In the genomic region with DNA sequence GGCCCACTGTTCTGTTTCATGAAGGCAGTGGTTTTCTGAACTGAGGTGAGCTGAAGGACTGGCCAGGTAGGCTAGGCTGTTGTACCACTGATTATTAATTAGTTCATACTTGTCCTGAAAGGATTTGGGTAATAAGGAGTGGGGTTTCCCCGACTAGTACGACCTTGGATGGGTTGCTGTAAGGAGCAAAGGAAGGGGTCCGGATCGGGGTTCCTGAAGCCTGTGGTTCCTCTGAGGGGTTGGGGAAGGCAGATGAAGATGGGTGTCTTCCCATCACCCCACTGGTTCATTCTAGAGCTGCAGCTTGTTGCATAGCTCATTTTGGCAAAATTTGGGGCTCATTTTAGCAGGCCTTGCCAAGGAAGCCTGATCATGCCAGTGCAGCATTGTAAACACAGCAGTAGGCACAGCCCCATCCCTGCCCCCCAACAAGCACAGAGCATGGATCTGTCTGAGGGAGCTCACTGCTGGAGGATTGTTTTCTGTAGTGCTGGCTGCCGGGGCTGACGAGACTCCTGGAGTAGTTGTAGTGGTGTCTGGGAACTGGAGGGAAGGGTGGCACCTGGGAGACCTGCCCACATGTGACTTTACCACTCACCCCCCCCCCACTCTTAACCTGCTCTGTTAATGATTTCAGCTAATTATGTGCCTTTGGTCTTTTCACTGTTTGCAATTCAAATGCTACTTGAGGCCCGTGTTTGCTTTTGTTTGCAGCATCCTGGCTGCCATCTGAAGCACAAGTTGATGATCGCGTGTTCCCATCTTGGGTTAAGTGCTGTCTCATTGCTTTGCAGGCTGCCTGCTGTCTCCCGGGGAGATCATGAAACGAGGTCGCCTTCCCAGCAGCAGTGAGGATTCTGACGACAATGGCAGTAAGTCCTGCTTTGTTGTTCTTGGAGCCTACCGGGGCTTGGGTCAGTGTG, we compare ENCODE assay signal across 9 mouse cellular contexts. TPM values are rescaled to one million over a fixed set of nuclear protein-coding genes. Genes with fewer than 3 reads are reported as not detected.
DNase-seq lines count a peak whose midpoint lies in the region; ATAC-seq lines count a peak whose summit lies in the region.
"Had no signal": no experiment of that assay in that cellular context is flagged by ENCODE, and none has a peak within 500 bp of the region (broad histone marks: within the 10 kb centered on the region; RNA-seq: fewer than 3 reads in every experiment).

No protein-coding gene starts in this region.

- WGBS in forebrain, embryonic 16.5 days = 23% methylated on average over 14 of the region's 14 CpGs
- WGBS in midbrain, embryonic 16.5 days = 28% methylated on average over 14 of the region's 14 CpGs

- no peaks in the 10 kb centered on the region for H3K36me3 ChIP-seq in forebrain, embryonic 16.5 days (ENCODE audit: control insufficient read depth, insufficient read depth)
- no peaks in the 10 kb centered on the region for H3K36me3 ChIP-seq in midbrain, embryonic 16.5 days (ENCODE audit: control insufficient read depth, insufficient read depth, low read length)

- peak overlapping the region; percentile 4; the same call in 1 of the 2 replicates for H3K4me2 ChIP-seq in forebrain, embryonic 16.5 days (ENCODE audit: low read length)
- H3K4me2 ChIP-seq in midbrain, embryonic 16.5 days (ENCODE audit: low read length) = peak overlapping the region; percentile 7; the same call in 1 of the 2 replicates

- H3K9ac ChIP-seq in forebrain, embryonic 16.5 days (replicated peaks; ENCODE audit: low read depth, low read length) = no peak overlapping the region
- H3K9ac ChIP-seq in midbrain, embryonic 16.5 days (ENCODE audit: low read depth, low read length) = peak overlapping the region; percentile 42; the same call in 1 of the 2 replicates

- ATAC-seq in forebrain, embryonic 16.5 days = peak; percentile 67
- peak; percentile 51; the same call in 1 of the 2 replicates for ATAC-seq in midbrain, embryonic 16.5 days

- no peaks in the 10 kb centered on the region for H3K9me3 ChIP-seq in forebrain, embryonic 16.5 days (ENCODE audit: control insufficient read depth, low read length)
- H3K9me3 ChIP-seq in midbrain, embryonic 16.5 days (replicated peaks; ENCODE audit: control insufficient read depth, low read length, poor library complexity, severe bottlenecking) = no peaks in the 10 kb centered on the region

- DNase-seq in cerebellum, adult 9-10 months = peak; percentile 39
- DNase-seq in cerebellum, adult 11-12 months = no peak
- DNase-seq in kidney, postnatal 36 days = peak; percentile 68 to 77
- DNase-seq in gastrocnemius, postnatal 14 days = no peak
- DNase-seq in adrenal gland, postnatal 4 days (ENCODE audit: low spot score in 2 of 2) = no peak
- no peak for DNase-seq in spleen, adult 18-20 months
- DNase-seq: adrenal gland, postnatal 25 days had no signal

- H3K27ac ChIP-seq in forebrain, embryonic 16.5 days (ENCODE audit: low read length) = peak overlapping the region; percentile 26; the same call in 1 of the 2 replicates
- peak overlapping the region; percentile 50; the same call in 1 of the 2 replicates for H3K27ac ChIP-seq in midbrain, embryonic 16.5 days (ENCODE audit: low read length)

- peaks cover 36% of the 10 kb centered on the region for H3K4me1 ChIP-seq in forebrain, embryonic 16.5 days (replicated peaks; ENCODE audit: control insufficient read depth, insufficient read depth, low read length)
- peaks cover 15% of the 10 kb centered on the region for H3K4me1 ChIP-seq in midbrain, embryonic 16.5 days (ENCODE audit: control insufficient read depth, insufficient read depth, low read length)

- H3K27me3 ChIP-seq in forebrain, embryonic 16.5 days (replicated peaks; ENCODE audit: control insufficient read depth, insufficient read depth, low read length) = no peaks in the 10 kb centered on the region
- H3K27me3 ChIP-seq in midbrain, embryonic 16.5 days (ENCODE audit: control insufficient read depth, insufficient read depth, low read depth, low read length) = no peaks in the 10 kb centered on the region

- intact Hi-C loops in gastrocnemius, postnatal 14 days (cut with DNase I; ENCODE audit: low total_unique reads) = loop anchor here (10.0 kb wide), 1 partner anchor 396 kb away; no protein-coding TSS in a partner anchor

- no peak overlapping the region for H3K4me3 ChIP-seq in forebrain, embryonic 16.5 days (replicated peaks; ENCODE audit: low read length)
- no peak overlapping the region for H3K4me3 ChIP-seq in midbrain, embryonic 16.5 days (ENCODE audit: low read depth, low read length)

RNA-seq across cellular contexts. Expression of a gene that starts 25.1 kb away (rescaled TPM):
- 20.7 and 23.6 TPM in 2 replicates for polyA plus RNA-seq in forebrain, embryonic 16.5 days (2015; fragmentation: Nextera tagmentation; extraction: Ambion mirVana)
- 13.2 and 14.2 TPM in 2 replicates for polyA plus RNA-seq in midbrain, embryonic 16.5 days (2015; fragmentation: Nextera tagmentation; extraction: Ambion mirVana)
- 10 to 100 TPM; 16.4 to 22.3 TPM for total RNA-seq in gastrocnemius, postnatal 14 days (2021)
- total RNA-seq in adrenal gland, postnatal 4 days (2021) = 10 to 100 TPM; 57.5 to 59.7 TPM

Comparison
In these comparisons a context has a peak if more than half of its experiments do, and no peak if none do; other contexts are left out.
1. DNase-seq: peak in cerebellum, adult 9-10 months (single experiment) and kidney, postnatal 36 days (2 of 2); none in cerebellum, adult 11-12 months (single experiment), gastrocnemius, postnatal 14 days (single experiment), adrenal gland, postnatal 4 days (0 of 2) and spleen, adult 18-20 months (0 of 2).